ENCODE assay signal across 8 mouse cellular contexts in genomic region chr17:31557124-31557880, GRCm38 (mm10). TPM values are rescaled to one million over a fixed set of nuclear protein-coding genes. Genes with fewer than 3 reads are reported as not detected.
A peak's percentile ranks its signal among the peaks of the same experiment; 100 is the strongest.
DNase-seq lines count a peak whose midpoint lies in the region; ATAC-seq and TF ChIP-seq lines count a peak whose summit lies in the region.

No protein-coding gene starts in this region.

- ATAC-seq in heart, embryonic 13.5 days (ENCODE audit: extremely low read depth, insufficient number of reproducible peaks, low FRiP score, low TSS enrichment), result no peak; the same call in 1 of the 2 replicates

- 53% methylated on average over 11 of the region's 11 CpGs for WGBS in heart, embryonic 13.5 days
- WGBS in limb, embryonic 10.5 days, result 48% methylated on average over 11 of the region's 11 CpGs

- 0 out of 2 replicates have a peak overlapping the region, but pooled peaks have one; percentile 8 for H3K4me2 ChIP-seq in heart, embryonic 13.5 days

- H3K27ac ChIP-seq in cortical plate, adult 2 months (ENCODE audit: insufficient read depth, low read length), result no peak overlapping the region
- H3K27ac ChIP-seq in heart, embryonic 13.5 days (replicated peaks), result 0 out of 2 replicates have a peak overlapping the region, but pooled peaks have one; percentile 36
- H3K27ac ChIP-seq in limb, embryonic 10.5 days, result peak overlapping the region; percentile 87

- TF ChIP-seq CTCF in cortical plate, adult 2 months (IDR thresholded peaks at IDR 0.05; ENCODE audit: extremely low read depth, insufficient read depth, low read length), result no peak

- TF ChIP-seq POLR2A in cortical plate, adult 2 months (IDR thresholded peaks at IDR 0.05; ENCODE audit: extremely low read depth, insufficient read depth, low read length), result no peak

- no peaks in the 10 kb centered on the region for H3K4me1 ChIP-seq in cortical plate, adult 2 months (ENCODE audit: control insufficient read depth, insufficient read depth, low read length)
- H3K4me1 ChIP-seq in heart, embryonic 13.5 days, result peaks cover 12% of the 10 kb centered on the region
- peaks cover 30% of the 10 kb centered on the region for H3K4me1 ChIP-seq in limb, embryonic 10.5 days

- peak overlapping the region; percentile 4; the same call in 1 of the 2 replicates for H3K4me3 ChIP-seq in cortical plate, adult 2 months (ENCODE audit: insufficient read depth, low read length)
- H3K4me3 ChIP-seq in heart, embryonic 13.5 days, result no peak overlapping the region
- H3K4me3 ChIP-seq in limb, embryonic 10.5 days, result 0 out of 2 replicates have a peak overlapping the region, but pooled peaks have one; percentile 9

- no peaks in the 10 kb centered on the region for H3K9me3 ChIP-seq in heart, embryonic 13.5 days
- no peaks in the 10 kb centered on the region for H3K9me3 ChIP-seq in limb, embryonic 10.5 days (replicated peaks)

- intact Hi-C loops in gastrocnemius, postnatal 36 days (cut with DNase I), result loop anchor here (5.0 kb wide), 1 partner anchor 35 kb away; the partner anchor contains the start of gene Ndufv3

- H3K9ac ChIP-seq in heart, embryonic 13.5 days, result peak overlapping the region; percentile 25

- no peaks in the 10 kb centered on the region for H3K36me3 ChIP-seq in heart, embryonic 13.5 days
- no peaks in the 10 kb centered on the region for H3K36me3 ChIP-seq in limb, embryonic 10.5 days

- DNase-seq in gastrocnemius, adult 18-20 months (ENCODE audit: low spot score), result peak; percentile 45
- DNase-seq in gastrocnemius, postnatal 36 days, result no peak
- peak; percentile 80 for DNase-seq in limb, embryonic 10.5 days (ENCODE audit: low spot score)
- DNase-seq in ovary, postnatal 14 days (ENCODE audit: low spot score), result peak; percentile 45
- DNase-seq in B cell, adult 2 months, result no peak
- DNase-seq in right cerebral cortex, postnatal 25 days, result no peak

- H3K27me3 ChIP-seq in heart, embryonic 13.5 days (replicated peaks), result no peaks in the 10 kb centered on the region
- no peaks in the 10 kb centered on the region for H3K27me3 ChIP-seq in limb, embryonic 10.5 days (ENCODE audit: low read depth, poor library complexity, severe bottlenecking)

RNA-seq across cellular contexts. Expression of gene Pknox1, which starts 7.2 kb away (rescaled TPM):
- total RNA-seq in gastrocnemius, adult 18-20 months (2021), result 10 to 100 TPM in 1 of 2 experiments, 1 to 10 TPM in 1; 5.8 to 11.4 TPM
- 1 to 10 TPM; 6.0 to 7.2 TPM for total RNA-seq in gastrocnemius, postnatal 36 days (2021)
- polyA plus RNA-seq in cortical plate, adult 2 months (2012; rRNA removed), result 16.3 and 18.0 TPM in 2 replicates
- 14.7 and 15.0 TPM in 2 replicates for polyA plus RNA-seq in heart, embryonic 13.5 days (2015; fragmentation: Nextera tagmentation; extraction: Ambion mirVana)
- 37.6 and 40.2 TPM in 2 replicates for polyA plus RNA-seq in limb, embryonic 10.5 days (2016; fragmentation: Nextera tagmentation; extraction: Ambion mirVana)

RNA-seq across cellular contexts. Expression of gene Ndufv3, which starts 37.4 kb away (rescaled TPM):
- 100 to 1,000 TPM; 469 to 480 TPM for total RNA-seq in gastrocnemius, adult 18-20 months (2021)
- 100 to 1,000 TPM; 439 to 467 TPM for total RNA-seq in gastrocnemius, postnatal 36 days (2021)
- 325 and 346 TPM in 2 replicates for polyA plus RNA-seq in cortical plate, adult 2 months (2012; rRNA removed)
- polyA plus RNA-seq in heart, embryonic 13.5 days (2015; fragmentation: Nextera tagmentation; extraction: Ambion mirVana), result 523 and 604 TPM in 2 replicates
- polyA plus RNA-seq in limb, embryonic 10.5 days (2016; fragmentation: Nextera tagmentation; extraction: Ambion mirVana), result 201 and 213 TPM in 2 replicates

RNA-seq across cellular contexts. Expression of gene Wdr4, which starts 37.5 kb away (rescaled TPM):
- total RNA-seq in gastrocnemius, adult 18-20 months (2021), result 1 to 10 TPM; 4.6 to 7.5 TPM
- 1 to 10 TPM; 5.0 to 5.3 TPM for total RNA-seq in gastrocnemius, postnatal 36 days (2021)
- 24.4 and 26.6 TPM in 2 replicates for polyA plus RNA-seq in cortical plate, adult 2 months (2012; rRNA removed)
- polyA plus RNA-seq in heart, embryonic 13.5 days (2015; fragmentation: Nextera tagmentation; extraction: Ambion mirVana), result 21.9 and 24.0 TPM in 2 replicates
- 69.5 and 73.2 TPM in 2 replicates for polyA plus RNA-seq in limb, embryonic 10.5 days (2016; fragmentation: Nextera tagmentation; extraction: Ambion mirVana)

Comparison
In these comparisons a context has a peak if more than half of its experiments do, and no peak if none do; other contexts are left out.
1. DNase-seq: peak in gastrocnemius, adult 18-20 months (single experiment), limb, embryonic 10.5 days (single experiment) and ovary, postnatal 14 days (single experiment); none in gastrocnemius, postnatal 36 days (0 of 2), B cell, adult 2 months (0 of 2) and right cerebral cortex, postnatal 25 days (single experiment).